Mouse (Mus musculus): ENCODE data around the gene Axdnd1.

DNA sequence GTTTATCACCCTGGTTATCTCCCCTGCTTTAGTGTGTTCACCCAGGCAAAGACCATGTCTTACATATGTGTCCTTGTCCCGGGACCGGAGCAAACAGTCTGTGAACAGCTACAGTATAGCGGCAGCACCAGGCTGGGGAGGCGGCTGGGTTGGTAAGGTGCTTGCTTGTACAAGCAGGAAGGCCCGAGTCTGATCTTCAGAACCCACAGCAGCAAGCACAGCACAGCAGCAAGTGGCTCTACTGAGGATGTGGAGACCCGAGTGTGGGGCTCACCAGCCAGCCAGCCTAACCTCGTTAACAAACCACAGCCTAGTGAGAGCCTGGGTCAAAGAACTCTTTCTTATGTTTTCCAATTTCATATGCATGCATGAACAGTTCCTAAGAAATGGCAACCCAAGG, 140.8 kb downstream of the Axdnd1 start:
- TF ChIP-seq POLR2A (IDR thresholded peaks at IDR 0.05; ENCODE audit: insufficient read depth, low read depth, low read length) (no peak), CTCF (IDR thresholded peaks at IDR 0.05) (no peak), EP300 (IDR thresholded peaks at IDR 0.05; ENCODE audit: insufficient read depth, low read depth, low read length) (no peak)

Data from heart, adult 2 months (tissue).